Mouse (Mus musculus) erythroid progenitor cell, adult 5-6 weeks (primary cell): ENCODE results near the gene Ghr. TPM values are rescaled to one million over a fixed set of nuclear protein-coding genes. Genes with fewer than 3 reads are reported as not detected.

Experiments
- ATAC-seq: replicated peaks from 2 replicates; pipeline ENCODE4 v1.8.0; 2016; ENCODE audit warnings: moderate number of reproducible peaks, mild to moderate bottlenecking, moderate TSS enrichment, inconsistent platforms; ENCODE audit not compliant: poor library complexity, low FRiP score, severe bottlenecking
- total RNA-seq, 2 experiments: library from RNA; stranded (forward) in 1 of 2; stranded (reverse) in 1 of 2; fragments of 150-400 nt in 1 of 2; fragments of 186-747, 209-891 nt in 1 of 2; gene quantifications; 2 replicates each; pipeline versions ENCODE4 v1.2.3 to v1.2.4; 2015 to 2017; ENCODE audit warnings: low replicate concordance in 2 of 2

The Ghr gene
- total RNA-seq, 2 experiments from 2014 or later = 1.7 TPM; not detected in 1

DNA sequence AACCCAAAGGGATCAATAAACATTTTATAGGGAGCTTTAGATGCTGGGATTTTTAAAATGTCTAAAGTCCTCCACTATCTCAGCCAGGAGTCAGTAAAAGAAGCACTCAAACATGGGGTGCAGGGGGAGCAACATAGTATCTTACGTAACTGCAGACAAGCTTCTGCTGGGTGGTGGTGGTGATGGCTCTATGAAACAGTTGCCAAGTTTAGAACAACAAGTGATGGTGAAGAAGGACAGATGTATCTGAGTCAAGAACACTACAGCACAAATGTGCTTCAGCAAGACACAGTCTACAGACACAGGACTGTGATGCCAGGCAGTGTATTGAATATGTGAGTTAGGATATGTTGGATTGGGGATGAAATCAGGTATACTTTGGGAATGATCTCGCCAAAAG is 187.1 kb downstream of the Ghr start:
- no peak for ATAC-seq

DNA sequence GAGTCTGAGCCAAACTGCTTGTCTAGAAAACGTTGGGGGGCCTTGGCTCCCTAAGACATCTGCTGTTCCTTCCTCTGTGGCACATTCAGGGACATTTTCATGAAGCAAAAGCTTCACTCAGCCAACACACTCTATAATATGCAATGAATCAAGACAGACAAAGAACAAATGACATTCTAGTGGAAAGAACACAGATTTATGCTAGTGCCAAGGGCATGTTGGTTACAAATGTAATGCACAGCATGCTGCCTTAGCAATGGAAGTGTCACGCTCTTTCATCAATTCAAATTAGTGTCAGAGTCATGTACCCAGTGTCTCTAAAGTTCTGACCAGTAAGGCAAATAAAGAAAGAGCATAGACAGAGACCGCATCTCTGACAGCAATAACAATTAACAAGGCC is 187.6 kb downstream of the Ghr start:
- no peak for ATAC-seq

- no peak for ATAC-seq
Observed at GRCm38 (mm10) chr15:3390722-3391121, 192.6 kb downstream of the Ghr start.

DNA sequence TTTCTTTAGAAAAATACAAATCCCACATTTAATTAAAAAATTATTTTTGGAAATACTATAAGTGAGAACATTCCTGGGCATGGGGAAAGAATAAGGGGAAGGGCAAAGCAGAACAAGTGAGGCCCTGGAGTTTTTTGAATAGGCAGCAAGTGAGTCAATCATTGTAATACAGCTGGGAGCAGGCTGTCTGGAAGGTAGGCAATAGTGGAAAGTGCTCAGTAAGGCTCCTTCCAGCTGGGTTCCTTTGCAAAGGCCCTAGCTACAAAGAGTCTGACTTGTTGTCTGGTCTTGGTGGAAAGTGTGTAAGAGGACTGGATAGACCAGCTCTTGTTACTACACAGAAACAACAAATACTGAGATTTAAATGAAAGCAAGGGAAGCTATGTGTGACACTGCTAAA is 194.3 kb downstream of the Ghr start:
- ATAC-seq = no peak

DNA sequence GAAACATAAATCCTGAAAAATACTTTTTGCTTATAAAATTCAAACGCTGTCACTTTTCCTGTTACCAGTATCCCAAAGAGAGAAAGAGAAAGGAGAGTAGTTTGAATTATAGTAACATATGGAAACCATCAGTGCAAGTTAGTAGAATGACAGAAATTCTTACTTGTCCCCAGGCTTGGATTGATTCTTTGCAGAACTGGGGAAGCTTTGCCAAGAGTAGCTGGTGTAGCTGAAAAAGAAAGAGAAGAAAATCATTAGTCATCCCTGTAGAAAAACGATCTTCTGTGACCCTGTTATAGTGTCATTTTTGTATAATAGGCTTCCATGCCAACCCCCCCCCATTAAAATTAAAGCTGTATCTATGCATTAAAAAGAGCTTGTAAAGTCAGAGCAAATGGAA is 194.8 kb downstream of the Ghr start:
- no peak for ATAC-seq

GRCm38 (mm10) chr15:3383788-3384187 is 199.5 kb downstream of the Ghr start:
- ATAC-seq = no peak

DNA sequence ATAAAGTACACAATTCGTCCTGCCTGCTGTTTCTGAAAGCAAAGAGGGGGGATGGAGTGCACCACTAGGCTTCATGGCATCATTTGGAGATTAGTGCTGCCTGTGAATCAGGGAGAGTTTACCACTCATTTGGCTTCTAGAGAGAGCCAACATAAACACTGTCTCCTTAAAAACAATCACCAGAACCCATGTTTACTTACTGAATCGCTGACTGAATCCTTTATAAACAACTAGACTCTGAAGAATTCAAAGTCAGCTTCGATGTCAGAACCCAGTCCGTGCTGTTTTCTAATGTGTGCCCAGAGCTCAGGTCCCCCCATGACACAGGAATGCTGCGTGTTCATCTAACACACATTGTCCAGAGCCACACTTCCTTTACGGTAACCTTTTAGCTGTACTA is 201.9 kb downstream of the Ghr start:
- ATAC-seq = no peak

DNA sequence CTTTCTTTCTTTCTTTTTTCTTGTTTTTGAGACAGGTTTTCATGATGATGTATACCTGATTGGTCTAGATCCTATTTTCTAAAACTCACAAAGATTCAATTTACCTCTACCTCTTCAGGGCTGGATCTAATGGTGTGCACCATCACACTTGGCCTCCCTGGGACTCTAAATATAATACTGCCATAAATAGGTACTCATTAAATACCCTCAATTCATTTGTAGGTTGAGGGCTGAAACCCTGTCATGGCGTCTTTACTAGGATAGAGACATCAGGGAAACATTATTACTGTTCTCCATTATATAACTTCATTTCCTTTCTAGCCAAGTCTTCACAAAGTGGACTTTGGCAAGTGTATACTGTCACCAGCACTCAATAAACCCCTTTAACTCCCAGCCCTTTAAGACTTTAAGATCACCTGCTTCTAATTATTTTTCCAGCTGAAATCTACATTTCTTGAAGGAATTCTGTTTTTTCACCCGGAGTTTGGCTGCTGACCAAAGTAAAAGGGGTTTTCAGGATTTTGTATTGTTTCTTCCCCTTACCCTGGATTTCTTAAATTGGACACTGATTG is 214.9 kb downstream of the Ghr start:
- no peak for ATAC-seq

GRCm38 (mm10) chr15:3356073-3356766 is 227.1 kb downstream of the Ghr start:
- no peak for ATAC-seq

DNA sequence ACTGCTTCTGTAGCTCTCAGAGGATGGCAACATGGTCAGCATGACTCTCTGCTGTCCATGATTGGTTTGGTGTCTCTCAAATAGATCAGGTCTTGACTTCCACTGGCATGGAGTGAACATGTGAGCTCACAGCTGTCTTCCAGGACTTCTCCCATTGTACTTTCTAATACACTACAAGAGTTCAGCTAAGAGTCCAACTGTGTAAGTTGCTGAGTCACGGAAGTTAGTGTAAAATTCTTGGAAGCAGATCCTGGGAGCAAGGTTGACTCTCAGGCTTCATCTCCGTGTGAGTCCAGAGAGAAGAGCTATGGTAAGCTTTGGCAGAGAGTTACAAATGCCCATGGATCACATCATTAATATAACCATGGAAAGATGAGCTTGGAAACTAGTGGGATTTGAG is 229.6 kb downstream of the Ghr start:
- no peak for ATAC-seq

DNA sequence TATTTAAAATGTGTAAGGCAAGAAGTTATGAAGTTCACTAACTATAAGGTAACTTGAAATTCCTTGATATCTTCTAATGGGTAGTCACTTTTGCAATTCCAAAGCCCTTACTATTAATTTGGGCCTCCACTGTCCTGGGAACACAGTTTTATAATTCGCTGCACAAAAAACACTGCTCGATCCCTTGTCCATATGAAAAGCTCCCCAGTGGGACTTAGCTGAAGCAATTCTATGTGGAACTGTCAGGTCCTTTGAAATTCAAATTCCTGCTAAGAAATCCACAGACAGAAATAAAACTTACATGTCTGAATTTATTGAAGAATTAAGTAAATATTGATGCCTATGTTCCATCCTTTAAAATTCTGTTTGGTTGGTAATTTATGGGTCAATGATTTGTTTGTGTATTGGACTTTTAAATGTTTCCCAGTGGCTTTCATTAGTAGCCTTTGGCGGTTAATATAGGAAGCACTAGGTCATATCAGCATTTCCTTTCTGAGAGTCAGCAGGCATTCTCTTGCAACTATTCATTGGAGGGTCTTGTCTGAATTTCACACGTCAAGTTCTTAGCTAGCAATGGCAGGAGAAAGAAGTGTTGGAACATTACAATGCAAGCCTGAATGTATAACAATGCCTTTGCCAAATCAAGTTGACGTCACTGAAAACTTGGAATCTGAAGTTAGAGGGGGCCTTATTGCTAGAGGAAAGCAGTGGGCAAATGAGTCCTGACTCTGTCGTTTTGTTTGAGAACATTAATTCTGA is 233.8 kb downstream of the Ghr start:
- no peak for ATAC-seq

- ATAC-seq = no peak
Observed at GRCm38 (mm10) chr15:3346682-3347081, 236.6 kb downstream of the Ghr start.

DNA sequence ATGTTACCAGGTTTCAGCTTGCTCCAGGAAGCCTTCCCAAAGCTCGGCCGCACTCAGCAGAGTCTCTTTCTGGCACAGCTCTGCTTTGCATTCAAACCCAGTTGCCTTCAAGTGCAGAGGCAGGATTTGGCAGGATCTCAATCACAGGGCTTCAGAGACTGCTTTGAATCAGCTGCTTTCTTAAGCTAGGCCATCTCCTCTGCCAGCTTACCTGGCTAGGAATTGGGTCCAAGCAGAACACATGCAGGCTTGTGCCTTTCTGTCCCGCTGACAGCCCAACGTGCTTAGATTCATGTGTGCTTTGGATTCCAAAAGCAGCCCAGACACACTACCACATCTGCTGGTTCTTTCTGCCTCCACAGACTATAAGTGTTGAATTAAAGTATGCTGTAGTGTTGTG is 238.7 kb downstream of the Ghr start:
- ATAC-seq = no peak

- no peak for ATAC-seq
Observed at GRCm38 (mm10) chr15:3341806-3342582, 241.3 kb downstream of the Ghr start.

- ATAC-seq = no peak
Observed at GRCm38 (mm10) chr15:3339847-3340246, 243.4 kb downstream of the Ghr start.

- ATAC-seq = no peak
Observed at GRCm38 (mm10) chr15:3332517-3332916, 250.8 kb downstream of the Ghr start.

DNA sequence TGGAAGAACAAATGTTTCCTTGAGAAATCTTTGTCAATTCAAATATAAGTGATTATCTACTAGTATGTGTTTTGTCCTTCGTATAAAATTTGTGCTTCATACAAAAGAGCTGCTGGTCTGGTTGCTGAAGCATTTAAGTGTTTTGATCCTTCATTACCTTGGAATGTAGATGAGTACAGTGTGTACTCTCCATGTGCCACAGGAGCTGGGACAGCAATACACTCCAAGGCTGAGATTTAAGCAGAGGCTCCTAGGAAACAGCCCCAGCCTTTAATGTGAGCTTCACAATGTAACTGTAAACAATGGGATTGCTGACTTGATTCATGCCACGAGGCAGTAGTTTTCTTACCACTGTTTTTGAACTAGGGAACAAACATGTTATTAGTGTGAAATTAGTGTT is 251.5 kb downstream of the Ghr start:
- ATAC-seq = no peak

DNA sequence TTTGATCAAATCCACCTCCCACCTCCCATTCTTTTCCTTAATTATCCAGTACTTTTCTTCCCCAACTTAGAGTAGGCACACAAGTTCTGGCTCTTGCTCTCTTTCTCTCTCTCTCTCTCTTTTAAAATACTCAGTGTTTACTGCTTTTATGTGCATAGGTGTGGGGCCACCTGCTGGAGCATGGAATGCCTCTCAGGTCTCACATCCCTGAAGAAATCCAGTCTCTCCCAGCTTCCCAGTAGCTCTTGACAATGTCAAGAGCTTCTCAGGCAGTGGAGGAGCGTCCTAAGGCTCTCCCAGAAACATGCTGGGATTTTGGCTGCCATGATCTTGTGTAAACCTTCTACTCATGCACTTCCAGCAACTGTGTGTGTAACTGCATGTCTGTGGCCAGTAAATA is 253.0 kb downstream of the Ghr start:
- no peak for ATAC-seq

GRCm38 (mm10) chr15:3323041-3323440 is 260.3 kb downstream of the Ghr start:
- no peak for ATAC-seq

DNA sequence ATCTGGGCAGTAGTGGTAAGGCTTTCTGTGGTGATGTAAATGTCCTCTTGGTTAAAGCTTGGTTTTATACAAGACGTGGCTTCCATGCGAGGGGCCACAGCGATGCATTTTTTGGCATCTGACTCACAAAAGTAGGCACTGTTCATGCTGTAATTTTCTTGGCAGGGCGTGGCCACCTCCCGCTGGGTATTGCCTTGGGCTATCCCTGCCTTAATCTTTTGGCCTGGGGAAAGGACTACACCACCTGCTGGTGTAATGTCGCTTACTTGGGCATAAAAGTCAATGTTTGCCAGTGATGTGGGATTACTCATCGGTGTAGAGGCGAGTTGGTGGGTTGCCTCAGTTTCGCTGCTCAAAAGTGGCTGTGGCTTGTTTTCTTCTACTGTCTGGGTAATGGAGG is 263.4 kb downstream of the Ghr start:
- no peak for ATAC-seq

GRCm38 (mm10) chr15:3316617-3317016 is 266.7 kb downstream of the Ghr start:
- ATAC-seq = no peak
